Mouse (Mus musculus): Measurements from ENCODE around the gene Dusp19.

Gene Dusp19

GRCm38 (mm10) chr2:80616854-80617737, at the start of gene Dusp19, which contains the start of gene Nup35:
Dusp19 (plus strand) TSS chr2:80617045.
Nup35 (plus strand) TSS chr2:80617236.
- DNase-seq (ENCODE audit: low read depth, low spot score): peak; percentile 94

- no peak for DNase-seq (ENCODE audit: low read depth, low spot score)
These were observed 49.4 kb upstream of the Dusp19 start for GRCm38 (mm10) chr2:80567411-80567810.

- DNase-seq (ENCODE audit: low read depth, low spot score): no peak
These were observed 46.2 kb upstream of the Dusp19 start for GRCm38 (mm10) chr2:80570656-80571055.

GRCm38 (mm10) chr2:80577286-80577685, 39.6 kb upstream of the Dusp19 start:
- DNase-seq (ENCODE audit: low read depth, low spot score): no peak

- DNase-seq (ENCODE audit: low read depth, low spot score): peak; percentile 55
These were observed 37.5 kb upstream of the Dusp19 start for GRCm38 (mm10) chr2:80579253-80579891.

GRCm38 (mm10) chr2:80580311-80580961, 36.4 kb upstream of the Dusp19 start:
- DNase-seq (ENCODE audit: low read depth, low spot score): no peak

- peak; percentile 85 for DNase-seq (ENCODE audit: low read depth, low spot score)
These were observed 35.7 kb upstream of the Dusp19 start, which contains the start of gene Nckap1 for GRCm38 (mm10) chr2:80581043-80581711. Nckap1 (minus strand) TSS chr2:80581380.

- DNase-seq (ENCODE audit: low read depth, low spot score): no peak
These were observed 34.5 kb upstream of the Dusp19 start for GRCm38 (mm10) chr2:80582356-80582755.

- no peak for DNase-seq (ENCODE audit: low read depth, low spot score)
These were observed 22.5 kb upstream of the Dusp19 start for GRCm38 (mm10) chr2:80594215-80594918.

GRCm38 (mm10) chr2:80596960-80597359, 19.9 kb upstream of the Dusp19 start:
- DNase-seq (ENCODE audit: low read depth, low spot score): no peak

GRCm38 (mm10) chr2:80599850-80600249, 17.0 kb upstream of the Dusp19 start:
- DNase-seq (ENCODE audit: low read depth, low spot score): no peak

GRCm38 (mm10) chr2:80600611-80601010, 16.2 kb upstream of the Dusp19 start:
- no peak for DNase-seq (ENCODE audit: low read depth, low spot score)

- no peak for DNase-seq (ENCODE audit: low read depth, low spot score)
These were observed 14.1 kb upstream of the Dusp19 start for GRCm38 (mm10) chr2:80602756-80603155.

GRCm38 (mm10) chr2:80603771-80604426, 12.9 kb upstream of the Dusp19 start:
- DNase-seq (ENCODE audit: low read depth, low spot score): no peak

- no peak for DNase-seq (ENCODE audit: low read depth, low spot score)
These were observed 4.6 kb upstream of the Dusp19 start for GRCm38 (mm10) chr2:80612286-80612685.

- no peak for DNase-seq (ENCODE audit: low read depth, low spot score)
These were observed 4.0 kb upstream of the Dusp19 start for GRCm38 (mm10) chr2:80612796-80613195.

GRCm38 (mm10) chr2:80618991-80619390, 2.1 kb downstream of the Dusp19 start:
- DNase-seq (ENCODE audit: low read depth, low spot score): no peak

GRCm38 (mm10) chr2:80621921-80622320, 5.1 kb downstream of the Dusp19 start:
- no peak for DNase-seq (ENCODE audit: low read depth, low spot score)

GRCm38 (mm10) chr2:80624523-80624922, 7.7 kb downstream of the Dusp19 start:
- DNase-seq (ENCODE audit: low read depth, low spot score): no peak

GRCm38 (mm10) chr2:80632336-80633026, 15.6 kb downstream of the Dusp19 start:
- DNase-seq (ENCODE audit: low read depth, low spot score): no peak

Measured in CD4-positive, CD25-positive, alpha-beta regulatory T cell, adult 2 months (primary cell).